Mouse (Mus musculus): ENCODE measurements around the gene Drp2.
A peak's percentile ranks its signal among the peaks of the same experiment; 100 is the strongest.

Gene Drp2

GRCm38 (mm10) chrX:134403863-134404583 is at the start of gene Drp2:
Gene Drp2 (plus strand): TSS chrX:134404551.
- DNase-seq (ENCODE audit: low spot score in 2 of 2) = no peak

GRCm38 (mm10) chrX:134359336-134359735 is 45.0 kb upstream of the Drp2 start:
- DNase-seq (ENCODE audit: low spot score in 2 of 2) = no peak

- DNase-seq (ENCODE audit: low spot score in 2 of 2) = no peak
These were observed 42.2 kb upstream of the Drp2 start for GRCm38 (mm10) chrX:134362156-134362555.

- no peak for DNase-seq (ENCODE audit: low spot score in 2 of 2)
These were observed 38.9 kb upstream of the Drp2 start for GRCm38 (mm10) chrX:134365421-134365820.

- DNase-seq (ENCODE audit: low spot score in 2 of 2) = no peak
These were observed 37.8 kb upstream of the Drp2 start for GRCm38 (mm10) chrX:134366547-134366946.

GRCm38 (mm10) chrX:134371279-134371678 is 33.1 kb upstream of the Drp2 start:
- no peak for DNase-seq (ENCODE audit: low spot score in 2 of 2)

GRCm38 (mm10) chrX:134374190-134374589 is 30.2 kb upstream of the Drp2 start:
- DNase-seq (ENCODE audit: low spot score in 2 of 2) = no peak

GRCm38 (mm10) chrX:134384896-134385295 is 19.5 kb upstream of the Drp2 start:
- DNase-seq (ENCODE audit: low spot score in 2 of 2) = no peak

- no peak for DNase-seq (ENCODE audit: low spot score in 2 of 2)
These were observed 5.4 kb upstream of the Drp2 start for GRCm38 (mm10) chrX:134398972-134399371.

GRCm38 (mm10) chrX:134404584-134404955 is 219 bp downstream of the Drp2 start:
- peak; percentile 43 to 44 for DNase-seq (ENCODE audit: low spot score in 2 of 2)

- no peak for DNase-seq (ENCODE audit: low spot score in 2 of 2)
These were observed 5.1 kb downstream of the Drp2 start for GRCm38 (mm10) chrX:134409354-134409900.

GRCm38 (mm10) chrX:134412096-134412495 is 7.7 kb downstream of the Drp2 start:
- DNase-seq (ENCODE audit: low spot score in 2 of 2) = no peak

- no peak for DNase-seq (ENCODE audit: low spot score in 2 of 2)
These were observed 15.7 kb downstream of the Drp2 start for GRCm38 (mm10) chrX:134420097-134420496.

GRCm38 (mm10) chrX:134424263-134424662 is 19.9 kb downstream of the Drp2 start:
- DNase-seq (ENCODE audit: low spot score in 2 of 2) = no peak

- DNase-seq (ENCODE audit: low spot score in 2 of 2) = no peak
These were observed 21.4 kb downstream of the Drp2 start for GRCm38 (mm10) chrX:134425798-134426197.

GRCm38 (mm10) chrX:134426819-134427218 is 22.5 kb downstream of the Drp2 start:
- no peak for DNase-seq (ENCODE audit: low spot score in 2 of 2)

- no peak for DNase-seq (ENCODE audit: low spot score in 2 of 2)
These were observed 23.0 kb downstream of the Drp2 start for GRCm38 (mm10) chrX:134427307-134427706.

- no peak for DNase-seq (ENCODE audit: low spot score in 2 of 2)
These were observed 70.8 kb downstream of the Drp2 start for GRCm38 (mm10) chrX:134474988-134475710.

- no peak for DNase-seq (ENCODE audit: low spot score in 2 of 2)
These were observed 71.9 kb downstream of the Drp2 start, which contains the start of gene Taf7l for GRCm38 (mm10) chrX:134476290-134476689. Gene Taf7l (minus strand): TSS chrX:134476490.

- DNase-seq (ENCODE audit: low spot score in 2 of 2) = no peak
These were observed 77.4 kb downstream of the Drp2 start for GRCm38 (mm10) chrX:134481720-134482119.

- DNase-seq (ENCODE audit: low spot score in 2 of 2) = no peak
These were observed 96.3 kb downstream of the Drp2 start for GRCm38 (mm10) chrX:134500651-134501050.

Data from right cerebral cortex, adult 2 months (tissue).